Mouse (Mus musculus): ENCODE data around the gene Trip11. TPM values are rescaled to one million over a fixed set of nuclear protein-coding genes. Genes with fewer than 3 reads are reported as not detected.
A peak's percentile ranks its signal among the peaks of the same experiment; 100 is the strongest.

Trip11 gene
- polyA plus RNA-seq, 1 experiment = 3.3 TPM

GRCm38 (mm10) chr12:101818246-101818607 lies 94.8 kb downstream of the Trip11 start:
- no peak overlapping the region for H3K27ac ChIP-seq (ENCODE audit: insufficient read depth, low read length)
- 24% methylated on average over 11 of the region's 11 CpGs for WGBS
- peak overlapping the region; percentile 45 for H3K4me3 ChIP-seq (ENCODE audit: extremely low read depth, insufficient read depth, insufficient read length)

GRCm38 (mm10) chr12:101816810-101817209 lies 96.3 kb downstream of the Trip11 start:
- Histone ChIP-seq H3K4me1 (ENCODE audit: control insufficient read depth, insufficient read depth, insufficient read length) (peaks cover 3% of the 10 kb centered on the region; the same call in 1 of the 2 replicates), H3K4me3 (ENCODE audit: extremely low read depth, insufficient read depth, insufficient read length) (no peak overlapping the region), H3K27me3 (ENCODE audit: control insufficient read depth, insufficient read depth, low read length) (peaks cover 9% of the 10 kb centered on the region), H3K36me3 (ENCODE audit: control insufficient read depth, insufficient read depth, low read length) (no peaks in the 10 kb centered on the region), H3K27ac (ENCODE audit: insufficient read depth, low read length) (no peak overlapping the region)
- TF ChIP-seq POLR2A (IDR thresholded peaks at IDR 0.05; ENCODE audit: low read depth, low read length) = no peak
- no peak for TF ChIP-seq CTCF (IDR thresholded peaks at IDR 0.05; ENCODE audit: extremely low read depth, insufficient read depth, insufficient read length, insufficient replicate concordance)
- 42% methylated on average over 5 of the region's 5 CpGs for WGBS
- DNase-seq (ENCODE audit: low read depth in 1 of 2, low spot score in 2 of 2) = no peak

More at GRCm38 (mm10) chr12:101818246-101818607, 94.8 kb downstream of the Trip11 start:
- H3K36me3 ChIP-seq (ENCODE audit: control insufficient read depth, insufficient read depth, low read length) = no peaks in the 10 kb centered on the region
- H3K4me1 ChIP-seq (ENCODE audit: control insufficient read depth, insufficient read depth, insufficient read length) = peaks cover 3% of the 10 kb centered on the region; the same call in 1 of the 2 replicates
- no peak for TF ChIP-seq CTCF (IDR thresholded peaks at IDR 0.05; ENCODE audit: extremely low read depth, insufficient read depth, insufficient read length, insufficient replicate concordance)
- TF ChIP-seq POLR2A (IDR thresholded peaks at IDR 0.05; ENCODE audit: low read depth, low read length) = no peak
- DNase-seq (ENCODE audit: low read depth in 1 of 2, low spot score in 2 of 2) = no peak
- H3K27me3 ChIP-seq (ENCODE audit: control insufficient read depth, insufficient read depth, low read length) = peaks cover 9% of the 10 kb centered on the region

- Histone ChIP-seq H3K27me3 (ENCODE audit: control insufficient read depth, insufficient read depth, low read length) (peaks cover 9% of the 10 kb centered on the region), H3K4me3 (ENCODE audit: extremely low read depth, insufficient read depth, insufficient read length) (no peak overlapping the region), H3K4me1 (ENCODE audit: control insufficient read depth, insufficient read depth, insufficient read length) (peaks cover 3% of the 10 kb centered on the region; the same call in 1 of the 2 replicates), H3K36me3 (ENCODE audit: control insufficient read depth, insufficient read depth, low read length) (no peaks in the 10 kb centered on the region), H3K27ac (ENCODE audit: insufficient read depth, low read length) (no peak overlapping the region)
- TF ChIP-seq POLR2A (IDR thresholded peaks at IDR 0.05; ENCODE audit: low read depth, low read length) (no peak), CTCF (IDR thresholded peaks at IDR 0.05; ENCODE audit: extremely low read depth, insufficient read depth, insufficient read length, insufficient replicate concordance) (no peak)
- 88% methylated on average over 6 of the region's 6 CpGs for WGBS
- DNase-seq (ENCODE audit: low read depth in 1 of 2, low spot score in 2 of 2) = no peak
Observed at GRCm38 (mm10) chr12:101815796-101816195, 97.3 kb downstream of the Trip11 start.

- TF ChIP-seq CTCF (IDR thresholded peaks at IDR 0.05; ENCODE audit: extremely low read depth, insufficient read depth, insufficient read length, insufficient replicate concordance) = no peak
- TF ChIP-seq POLR2A (IDR thresholded peaks at IDR 0.05; ENCODE audit: low read depth, low read length) = no peak
- no peak overlapping the region for H3K4me3 ChIP-seq (ENCODE audit: extremely low read depth, insufficient read depth, insufficient read length)
- peaks cover 3% of the 10 kb centered on the region; the same call in 1 of the 2 replicates for H3K4me1 ChIP-seq (ENCODE audit: control insufficient read depth, insufficient read depth, insufficient read length)
- peaks cover 8% of the 10 kb centered on the region for H3K27me3 ChIP-seq (ENCODE audit: control insufficient read depth, insufficient read depth, low read length)
- no peak overlapping the region for H3K27ac ChIP-seq (ENCODE audit: insufficient read depth, low read length)
- WGBS = 81% methylated on average over 2 of the region's 2 CpGs
- no peak for DNase-seq (ENCODE audit: low read depth in 1 of 2, low spot score in 2 of 2)
- H3K36me3 ChIP-seq (ENCODE audit: control insufficient read depth, insufficient read depth, low read length) = no peaks in the 10 kb centered on the region
Observed at GRCm38 (mm10) chr12:101814423-101814822, 98.6 kb downstream of the Trip11 start.

- Histone ChIP-seq H3K36me3 (ENCODE audit: control insufficient read depth, insufficient read depth, low read length) (no peaks in the 10 kb centered on the region), H3K27me3 (ENCODE audit: control insufficient read depth, insufficient read depth, low read length) (no peaks in the 10 kb centered on the region)
- no peak for DNase-seq (ENCODE audit: low read depth in 1 of 2, low spot score in 2 of 2)
Observed at GRCm38 (mm10) chr12:101811181-101811580, 101.9 kb downstream of the Trip11 start.

GRCm38 (mm10) chr12:101810515-101810914 lies 102.6 kb downstream of the Trip11 start:
- Histone ChIP-seq H3K27me3 (ENCODE audit: control insufficient read depth, insufficient read depth, low read length) (no peaks in the 10 kb centered on the region), H3K27ac (ENCODE audit: insufficient read depth, low read length) (no peak overlapping the region), H3K4me1 (ENCODE audit: control insufficient read depth, insufficient read depth, insufficient read length) (no peaks in the 10 kb centered on the region), H3K4me3 (ENCODE audit: extremely low read depth, insufficient read depth, insufficient read length) (no peak overlapping the region), H3K36me3 (ENCODE audit: control insufficient read depth, insufficient read depth, low read length) (no peaks in the 10 kb centered on the region)
- TF ChIP-seq CTCF (IDR thresholded peaks at IDR 0.05; ENCODE audit: extremely low read depth, insufficient read depth, insufficient read length, insufficient replicate concordance) = no peak
- no peak for TF ChIP-seq POLR2A (IDR thresholded peaks at IDR 0.05; ENCODE audit: low read depth, low read length)
- WGBS = 65% methylated on average over 2 of the region's 2 CpGs
- no peak for DNase-seq (ENCODE audit: low read depth in 1 of 2, low spot score in 2 of 2)

More at GRCm38 (mm10) chr12:101811181-101811580, 101.9 kb downstream of the Trip11 start:
- Histone ChIP-seq H3K27ac (ENCODE audit: insufficient read depth, low read length) (no peak overlapping the region), H3K4me3 (ENCODE audit: extremely low read depth, insufficient read depth, insufficient read length) (no peak overlapping the region), H3K4me1 (ENCODE audit: control insufficient read depth, insufficient read depth, insufficient read length) (no peaks in the 10 kb centered on the region)
- WGBS = 60% methylated on average over 6 of the region's 6 CpGs
- TF ChIP-seq POLR2A (IDR thresholded peaks at IDR 0.05; ENCODE audit: low read depth, low read length) (no peak), CTCF (IDR thresholded peaks at IDR 0.05; ENCODE audit: extremely low read depth, insufficient read depth, insufficient read length, insufficient replicate concordance) (peak; percentile 1; the same call in 1 of the 2 replicates)

- 54% methylated on average over 2 of the region's 2 CpGs for WGBS
- H3K4me1 ChIP-seq (ENCODE audit: control insufficient read depth, insufficient read depth, insufficient read length) = no peaks in the 10 kb centered on the region
- TF ChIP-seq POLR2A (IDR thresholded peaks at IDR 0.05; ENCODE audit: low read depth, low read length) (no peak), CTCF (IDR thresholded peaks at IDR 0.05; ENCODE audit: extremely low read depth, insufficient read depth, insufficient read length, insufficient replicate concordance) (no peak)
- H3K27me3 ChIP-seq (ENCODE audit: control insufficient read depth, insufficient read depth, low read length) = no peaks in the 10 kb centered on the region
- no peak overlapping the region for H3K4me3 ChIP-seq (ENCODE audit: extremely low read depth, insufficient read depth, insufficient read length)
- DNase-seq (ENCODE audit: low read depth in 1 of 2, low spot score in 2 of 2) = no peak
- H3K27ac ChIP-seq (ENCODE audit: insufficient read depth, low read length) = no peak overlapping the region
- no peaks in the 10 kb centered on the region for H3K36me3 ChIP-seq (ENCODE audit: control insufficient read depth, insufficient read depth, low read length)
Observed at GRCm38 (mm10) chr12:101807400-101807799, 105.7 kb downstream of the Trip11 start.

All from spleen, adult 2 months (tissue).